Mouse (Mus musculus) heart, embryonic 11.5 days (tissue): ENCODE results near the gene Hdac6. TPM values are rescaled to one million over a fixed set of nuclear protein-coding genes. Genes with fewer than 3 reads are reported as not detected.

Source experiments
- polyA plus RNA-seq: library from polyadenylated mRNA; unstranded; fragments of >200 nt; fragmentation: Nextera tagmentation; extraction: Ambion mirVana; gene quantifications from 2 replicates; pipeline ENCODE4 v1.2.1, GENCODE M21; 2014

Hdac6 gene
- polyA plus RNA-seq, 1 experiment from 2014 or later, result 23.8 TPM

Other genes with a start within 250 kb of the Hdac6 start
- 16.0 and 16.2 TPM in 2 replicates for gene Wdr45, start 233.6 kb downstream of the Hdac6 start, polyA plus RNA-seq
- gene Gm45208, start 225.6 kb downstream of the Hdac6 start, polyA plus RNA-seq, result 0.34 TPM in 1 of 2 replicates, not detected in the other
- 52.3 and 55.9 TPM in 2 replicates for gene Praf2, start 219.4 kb downstream of the Hdac6 start, polyA plus RNA-seq
- gene Ccdc120, start 197.0 kb downstream of the Hdac6 start, polyA plus RNA-seq, result 5.2 and 8.5 TPM in 2 replicates
- 12.1 and 15.0 TPM in 2 replicates for gene Tfe3, start 185.3 kb downstream of the Hdac6 start, polyA plus RNA-seq
- gene Gripap1, start 158.1 kb downstream of the Hdac6 start, polyA plus RNA-seq, result 26.5 and 26.8 TPM in 2 replicates
- 1.6 TPM in 2 replicates for gene Kcnd1, start 125.6 kb downstream of the Hdac6 start, polyA plus RNA-seq
- gene Otud5, start 106.5 kb downstream of the Hdac6 start, polyA plus RNA-seq, result 22.9 and 23.7 TPM in 2 replicates
- 5.2 and 5.7 TPM in 2 replicates for gene Pim2, start 69.6 kb downstream of the Hdac6 start, polyA plus RNA-seq
- 16.9 and 19.1 TPM in 2 replicates for gene Slc35a2, start 63.9 kb downstream of the Hdac6 start, polyA plus RNA-seq
- gene Pqbp1, start 48.6 kb downstream of the Hdac6 start, polyA plus RNA-seq, result 81.0 and 88.2 TPM in 2 replicates
- 135 and 152 TPM in 2 replicates for gene Timm17b, start 48.5 kb downstream of the Hdac6 start, polyA plus RNA-seq
- gene Gm10491, start 40.1 kb downstream of the Hdac6 start, polyA plus RNA-seq, result not detected in 2 replicates
- not detected in 2 replicates for gene Gm10490, start 38.3 kb downstream of the Hdac6 start, polyA plus RNA-seq
- 0.10 and 0.23 TPM in 2 replicates for gene Pcsk1n, start 28.1 kb downstream of the Hdac6 start, polyA plus RNA-seq
- not detected in 2 replicates for gene Eras, start 19.3 kb downstream of the Hdac6 start, polyA plus RNA-seq
- 13.7 and 16.6 TPM in 2 replicates for gene Gata1, start 30.2 kb upstream of the Hdac6 start, polyA plus RNA-seq
- gene Glod5, start 70.6 kb upstream of the Hdac6 start, polyA plus RNA-seq, result 0.82 TPM in 1 of 2 replicates, not detected in the other
- gene Suv39h1, start 126.9 kb upstream of the Hdac6 start, polyA plus RNA-seq, result 46.1 and 48.6 TPM in 2 replicates
- gene Was, start 142.6 kb upstream of the Hdac6 start, polyA plus RNA-seq, result 0.39 and 0.43 TPM in 2 replicates
- 21.8 and 22.6 TPM in 2 replicates for gene Wdr13, start 185.0 kb upstream of the Hdac6 start, polyA plus RNA-seq
- gene Rbm3, start 198.0 kb upstream of the Hdac6 start, polyA plus RNA-seq, result 320 and 341 TPM in 2 replicates
- 10.4 and 12.1 TPM in 2 replicates for gene Tbc1d25, start 228.3 kb upstream of the Hdac6 start, polyA plus RNA-seq
- 24.4 and 37.4 TPM in 2 replicates for gene Ebp, start 245.6 kb upstream of the Hdac6 start, polyA plus RNA-seq